Mouse (Mus musculus) spleen, adult 2 months (tissue): Measurements from ENCODE around the gene Kalrn.

Experiments used
- CTCF ChIP-seq: fragments of 200-500 bp; IDR thresholded peaks from 2 replicates; pipeline ENCODE4 v1.5.1; 2011; ENCODE audit warnings: mild to moderate bottlenecking, inconsistent platforms; ENCODE audit not compliant: insufficient read depth, insufficient read length, insufficient replicate concordance; ENCODE audit errors: extremely low read depth
- POLR2A ChIP-seq: fragments of 200-500 bp; IDR thresholded peaks from 2 replicates; pipeline ENCODE4 v1.6.1; 2011; ENCODE audit warnings: low read depth, low read length, inconsistent platforms

- TF ChIP-seq CTCF (no peak), POLR2A (no peak)
These were observed 104.0 kb downstream of the Kalrn start for GRCm38 (mm10) chr16:34469277-34469868.
